Mouse (Mus musculus): Measurements from ENCODE around the gene Rad51c. TPM values are rescaled to one million over a fixed set of nuclear protein-coding genes. Genes with fewer than 3 reads are reported as not detected.
"Not testable (repeated sequence)": the region's sequence is repeated elsewhere in the genome, so short reads cannot be mapped to it uniquely, and the experiment has no call there.

The Rad51c gene
- 5.9 and 6.3 TPM in 2 replicates for polyA plus RNA-seq (2015; fragmentation: Nextera tagmentation; extraction: Ambion mirVana)

DNA sequence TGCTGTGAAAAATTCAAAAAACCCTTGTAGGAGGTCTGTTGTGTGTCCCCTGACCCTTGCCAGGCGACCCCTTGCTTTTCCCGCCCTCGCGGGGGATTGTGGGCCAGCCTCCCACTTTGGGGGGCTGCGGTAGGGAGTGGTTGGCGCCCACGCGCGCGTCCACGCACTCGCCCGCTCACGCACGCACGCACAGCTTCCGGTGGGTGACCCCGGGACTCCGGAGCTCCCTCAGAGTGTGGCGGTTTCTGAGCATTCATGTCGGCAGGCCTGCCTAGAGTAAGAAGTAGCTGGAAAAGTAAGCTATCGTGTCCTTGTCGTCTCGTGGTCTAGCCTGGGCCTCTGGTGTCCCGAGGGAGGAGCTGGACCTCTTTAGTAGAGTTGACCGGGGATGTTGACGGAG is at the start of gene Rad51c, which contains the start of gene Tex14:
Rad51c (minus strand) TSS at position 79 of the 400 bp plus-strand sequence.
Tex14 (plus strand) TSS at position 190 of the 400 bp plus-strand sequence.
- Histone ChIP-seq H3K9me3 (no peaks in the 10 kb centered on the region), H3K36me3 (no peaks in the 10 kb centered on the region), H3K4me1 (replicated peaks) (peaks cover 6% of the 10 kb centered on the region), H3K9ac (replicated peaks) (peak within 1 kb of the TSS; percentile 74), H3K4me2 (replicated peaks) (peak within 1 kb of the TSS; percentile 65), H3K27me3 (no peaks in the 10 kb centered on the region), H3K4me3 (replicated peaks) (peak within 1 kb of the TSS; percentile 55), H3K27ac (peak within 1 kb of the TSS; percentile 92)
- peak; percentile 58 for ATAC-seq
- WGBS, result 78% methylated on average over 27 of the region's 27 CpGs

DNA sequence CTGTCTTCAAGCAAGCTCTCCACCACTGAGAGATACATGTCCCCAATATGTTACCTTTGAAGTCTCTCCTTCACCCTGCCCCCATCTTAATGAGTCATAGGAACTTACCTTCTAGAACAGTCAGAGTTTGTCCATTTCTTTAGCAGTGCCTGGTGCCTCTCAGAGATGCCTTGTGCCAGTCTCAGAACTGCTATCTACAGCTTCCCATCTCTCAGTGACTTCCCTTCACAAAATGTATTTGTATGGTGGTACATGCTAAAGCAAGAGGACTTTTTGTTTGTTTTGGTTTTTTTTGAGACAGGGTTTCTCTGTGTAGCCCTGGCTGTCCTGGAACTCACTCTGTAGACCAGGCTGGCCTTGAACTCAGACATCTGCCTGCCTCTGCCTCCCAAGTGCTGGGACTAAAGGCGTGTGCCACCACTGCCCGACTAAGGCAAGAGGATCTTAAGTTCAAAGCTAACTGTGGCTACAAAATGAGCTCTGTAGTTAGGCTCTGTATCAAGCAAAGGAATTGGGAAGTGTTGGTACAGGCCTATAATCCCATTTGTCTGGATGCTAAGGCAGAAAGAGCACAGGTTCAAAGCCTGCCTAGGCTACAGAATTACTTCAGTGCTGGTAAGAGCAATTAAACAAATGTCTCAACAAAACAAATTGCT is 49.4 kb upstream of the Rad51c start:
- Histone ChIP-seq H3K4me3 (replicated peaks) (no peak overlapping the region), H3K27ac (no peak overlapping the region), H3K4me1 (replicated peaks) (peaks cover 2% of the 10 kb centered on the region; the same call in 1 of the 2 replicates), H3K9ac (replicated peaks) (no peak overlapping the region), H3K27me3 (no peaks in the 10 kb centered on the region), H3K9me3 (no peaks in the 10 kb centered on the region), H3K36me3 (no peaks in the 10 kb centered on the region), H3K4me2 (replicated peaks) (no peak overlapping the region)
- no peak for ATAC-seq
- WGBS, result 78% methylated on average over 2 of the region's 2 CpGs

DNA sequence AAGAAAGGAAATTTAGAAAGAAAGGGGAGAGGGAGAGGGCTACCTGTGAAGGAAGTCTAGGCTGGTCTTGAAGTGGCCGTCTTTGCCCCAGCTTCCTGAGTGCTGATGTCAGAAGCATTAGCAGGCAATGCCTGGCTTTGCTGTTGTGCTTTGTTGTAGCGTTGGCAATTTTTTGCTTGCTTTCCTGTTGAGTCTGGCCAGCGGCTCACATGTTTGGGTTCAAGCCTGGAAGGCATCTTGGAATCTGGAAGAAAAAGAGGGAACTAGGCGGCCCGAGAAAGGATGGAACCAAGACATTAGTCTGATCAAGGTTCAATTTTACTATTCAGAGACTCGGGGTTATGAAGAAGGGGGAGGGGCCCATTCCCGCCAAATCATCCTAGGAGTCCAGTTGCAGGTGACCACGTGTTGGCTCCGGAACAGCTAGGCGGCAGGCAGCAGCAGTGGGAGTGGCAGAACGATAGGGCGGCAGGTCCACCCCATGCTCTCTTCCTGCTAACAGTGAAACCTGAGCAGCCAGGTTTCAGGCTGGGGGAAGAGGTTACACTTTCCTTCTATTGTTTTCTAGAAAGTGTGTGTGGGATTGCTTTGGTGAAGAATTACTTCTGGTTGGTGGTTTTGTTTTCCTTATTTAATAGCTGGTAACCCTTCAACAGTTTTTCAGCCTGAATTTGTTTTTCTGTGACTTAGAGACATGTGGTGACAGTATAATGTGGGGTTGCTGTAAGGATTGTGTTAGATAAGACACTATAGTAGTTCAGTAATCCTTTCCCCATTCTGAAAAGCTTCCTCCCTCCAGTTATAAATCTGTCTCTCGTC is 48.7 kb upstream of the Rad51c start:
- Histone ChIP-seq H3K27me3 (no peaks in the 10 kb centered on the region), H3K4me3 (replicated peaks) (no peak overlapping the region), H3K27ac (no peak overlapping the region), H3K36me3 (no peaks in the 10 kb centered on the region), H3K9ac (replicated peaks) (no peak overlapping the region), H3K9me3 (no peaks in the 10 kb centered on the region), H3K4me1 (replicated peaks) (peaks cover 5% of the 10 kb centered on the region; the same call in 1 of the 2 replicates), H3K4me2 (replicated peaks) (no peak overlapping the region)
- ATAC-seq, result no peak
- WGBS, result 31% methylated on average over 13 of the region's 13 CpGs

DNA sequence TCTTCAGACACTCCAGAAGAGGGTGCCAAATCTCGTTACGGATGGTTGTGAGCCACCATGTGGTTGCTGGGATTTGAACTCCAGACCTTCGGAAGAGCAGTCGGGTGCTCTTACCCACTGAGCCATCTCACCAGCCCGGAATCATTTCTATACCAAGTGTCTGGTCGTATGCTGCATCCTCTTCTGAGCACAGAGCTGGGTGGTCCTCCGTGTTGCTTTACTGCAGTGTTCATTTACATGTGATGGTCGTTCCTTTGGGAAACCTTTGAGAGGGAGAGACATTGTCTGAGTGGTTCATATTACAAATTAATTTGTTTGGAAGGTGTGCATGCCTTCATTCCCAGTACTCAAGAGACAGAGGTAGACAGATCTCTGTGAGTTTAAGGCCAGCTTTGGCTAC is 48.0 kb upstream of the Rad51c start:
- H3K9me3 ChIP-seq; H3K4me3 ChIP-seq (replicated peaks); H3K27me3 ChIP-seq; ATAC-seq; H3K27ac ChIP-seq; H3K4me2 ChIP-seq (replicated peaks); H3K4me1 ChIP-seq (replicated peaks); H3K9ac ChIP-seq (replicated peaks); H3K36me3 ChIP-seq: not testable (repeated sequence)
- WGBS, result 80% methylated on average over 8 of the region's 8 CpGs

DNA sequence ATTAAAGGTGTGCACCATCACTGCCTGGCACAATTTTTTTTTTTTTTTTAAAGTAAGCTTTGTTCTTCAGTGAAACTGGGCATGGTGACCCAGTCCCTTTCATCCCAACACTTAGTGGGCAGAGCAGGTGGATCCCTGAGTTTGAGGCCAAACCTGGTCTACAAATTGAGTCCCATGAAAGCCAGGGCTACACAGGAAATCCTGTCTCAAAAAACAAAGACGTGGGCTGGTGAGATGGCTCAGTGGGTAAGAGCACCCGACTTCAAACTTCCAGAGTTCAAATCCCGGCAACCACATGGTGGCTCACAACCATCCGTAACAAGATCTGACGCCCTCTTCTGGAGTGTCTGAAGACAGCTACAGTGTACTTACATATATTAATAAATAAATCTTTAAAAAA is 45.1 kb upstream of the Rad51c start:
- not testable (repeated sequence) for H3K4me1 ChIP-seq (replicated peaks); H3K36me3 ChIP-seq; H3K4me2 ChIP-seq (replicated peaks); H3K9ac ChIP-seq (replicated peaks); H3K4me3 ChIP-seq (replicated peaks); H3K27me3 ChIP-seq; H3K9me3 ChIP-seq; ATAC-seq; H3K27ac ChIP-seq
- 65% methylated on average over 5 of the region's 5 CpGs for WGBS

DNA sequence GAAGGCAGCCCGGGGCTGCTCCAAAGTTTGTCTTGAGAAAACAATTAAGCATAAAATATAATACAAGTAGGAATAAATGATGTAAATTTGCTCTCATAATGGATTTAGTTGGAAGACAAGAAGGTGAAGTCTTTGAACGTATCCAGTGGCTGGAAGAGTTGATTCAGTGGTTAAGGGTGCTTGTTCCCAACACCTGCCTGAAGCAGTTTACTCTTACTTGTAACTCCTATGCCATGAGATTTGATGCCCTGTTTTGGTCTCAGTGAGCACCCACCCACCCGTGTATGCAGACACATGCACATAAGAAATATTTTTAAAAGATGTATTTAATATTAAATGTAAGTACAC is 44.4 kb upstream of the Rad51c start:
- Histone ChIP-seq H3K27ac (peak overlapping the region; percentile 65), H3K4me1 (replicated peaks) (peaks cover 13% of the 10 kb centered on the region; the same call in 1 of the 2 replicates), H3K27me3 (no peaks in the 10 kb centered on the region), H3K36me3 (no peaks in the 10 kb centered on the region), H3K4me2 (replicated peaks) (no peak overlapping the region), H3K9ac (replicated peaks) (no peak overlapping the region), H3K4me3 (replicated peaks) (no peak overlapping the region), H3K9me3 (no peaks in the 10 kb centered on the region)
- 10% methylated on average over 3 of the region's 3 CpGs for WGBS
- ATAC-seq, result no peak

DNA sequence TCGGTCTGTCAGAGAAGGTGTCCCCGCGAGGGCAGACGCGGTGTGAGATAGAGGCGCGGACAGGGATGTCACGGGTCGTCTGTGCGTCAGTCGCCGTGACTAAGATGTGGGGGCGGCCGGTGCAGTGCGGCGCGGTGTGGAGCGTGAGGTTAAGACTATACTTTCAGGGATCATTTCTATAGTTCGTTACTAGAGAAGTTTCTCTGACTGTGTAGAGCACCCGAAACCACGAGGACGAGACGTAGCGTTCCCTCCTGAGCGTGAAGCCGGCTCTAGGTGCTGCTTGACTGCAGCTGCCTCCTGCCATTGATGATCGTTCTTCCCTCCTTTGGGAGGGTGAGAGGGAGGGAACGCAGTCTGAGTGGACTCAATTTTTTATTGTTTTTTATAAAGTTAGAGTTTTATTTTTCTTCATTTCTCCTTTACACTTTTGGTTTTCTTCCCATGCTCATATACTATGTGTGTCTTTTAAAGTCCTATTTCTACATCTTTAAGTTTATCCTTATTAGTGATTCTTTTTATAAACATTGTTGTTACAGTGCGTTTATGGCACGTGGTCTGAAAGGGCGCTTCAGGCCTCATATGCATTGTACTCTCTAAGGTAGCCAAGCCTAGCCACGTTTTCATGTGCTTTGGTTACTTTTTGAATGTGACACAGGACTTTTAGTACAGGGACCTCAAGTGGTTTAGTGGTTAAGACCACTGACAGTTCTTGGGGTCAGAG is 43.9 kb upstream of the Rad51c start:
- H3K27ac ChIP-seq, result peak overlapping the region; percentile 65
- not testable (repeated sequence) for H3K9ac ChIP-seq (replicated peaks); H3K4me2 ChIP-seq (replicated peaks); H3K36me3 ChIP-seq; H3K4me3 ChIP-seq (replicated peaks); H3K9me3 ChIP-seq; H3K27me3 ChIP-seq
- peaks cover 13% of the 10 kb centered on the region; the same call in 1 of the 2 replicates for H3K4me1 ChIP-seq (replicated peaks)
- peak; percentile 97 for ATAC-seq
- WGBS, result under 1% methylated on average over 5 of the region's 32 CpGs

DNA sequence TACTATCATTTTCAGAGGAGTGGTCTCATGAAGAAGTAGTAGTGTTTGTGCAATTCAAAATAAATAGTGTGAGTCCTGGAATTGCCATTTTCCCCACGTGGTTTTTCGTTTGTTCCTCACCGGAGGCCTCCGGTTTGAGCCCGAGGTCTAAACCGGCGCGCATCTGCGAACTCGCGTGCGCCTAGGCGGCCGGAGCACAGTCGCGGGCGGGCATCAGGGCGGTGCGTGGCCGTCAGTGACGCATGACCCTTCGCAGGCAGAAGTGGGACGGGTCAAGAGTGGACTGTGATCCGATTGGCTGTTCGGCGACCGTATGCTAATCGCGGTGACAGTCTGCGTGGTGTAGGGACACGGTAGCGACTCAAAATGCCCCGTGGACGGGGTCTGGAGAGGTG is 43.3 kb upstream of the Rad51c start:
- peaks cover 13% of the 10 kb centered on the region; the same call in 1 of the 2 replicates for H3K4me1 ChIP-seq (replicated peaks)
- peak overlapping the region; percentile 58 for H3K9ac ChIP-seq (replicated peaks)
- under 1% methylated on average over 34 of the region's 34 CpGs for WGBS
- peak; percentile 97 for ATAC-seq
- peak overlapping the region; percentile 59 for H3K4me2 ChIP-seq (replicated peaks)
- not testable (repeated sequence) for H3K9me3 ChIP-seq, H3K27me3 ChIP-seq, H3K36me3 ChIP-seq
- peak overlapping the region; percentile 67 for H3K27ac ChIP-seq
- H3K4me3 ChIP-seq (replicated peaks), result peak overlapping the region; percentile 35

DNA sequence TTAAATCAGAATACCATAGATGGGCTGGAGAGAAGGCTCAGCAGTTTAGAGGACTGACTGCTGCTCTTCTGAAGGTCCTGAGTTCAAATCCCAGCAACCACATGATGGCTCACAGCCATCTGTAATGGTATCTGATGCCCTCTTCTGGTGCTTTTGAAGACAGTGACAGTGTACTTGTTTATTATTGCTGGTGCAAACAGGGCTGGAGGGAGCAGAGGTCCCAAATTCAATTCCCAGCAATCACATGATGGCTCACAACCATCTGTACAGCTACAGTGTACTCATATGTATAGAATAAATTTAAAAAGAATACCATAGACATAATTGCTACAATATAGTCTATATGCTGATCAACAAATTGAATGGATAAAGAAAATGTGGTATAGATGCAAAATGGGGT is 42.7 kb upstream of the Rad51c start:
- no peaks in the 10 kb centered on the region for H3K9me3 ChIP-seq
- no peaks in the 10 kb centered on the region for H3K36me3 ChIP-seq
- peaks cover 14% of the 10 kb centered on the region; the same call in 1 of the 2 replicates for H3K4me1 ChIP-seq (replicated peaks)
- no peak overlapping the region for H3K9ac ChIP-seq (replicated peaks)
- H3K27me3 ChIP-seq, result no peaks in the 10 kb centered on the region
- no peak overlapping the region; the same call in 1 of the 2 replicates for H3K4me2 ChIP-seq (replicated peaks)
- H3K4me3 ChIP-seq (replicated peaks), result no peak overlapping the region
- ATAC-seq, result no peak
- no peak overlapping the region for H3K27ac ChIP-seq

DNA sequence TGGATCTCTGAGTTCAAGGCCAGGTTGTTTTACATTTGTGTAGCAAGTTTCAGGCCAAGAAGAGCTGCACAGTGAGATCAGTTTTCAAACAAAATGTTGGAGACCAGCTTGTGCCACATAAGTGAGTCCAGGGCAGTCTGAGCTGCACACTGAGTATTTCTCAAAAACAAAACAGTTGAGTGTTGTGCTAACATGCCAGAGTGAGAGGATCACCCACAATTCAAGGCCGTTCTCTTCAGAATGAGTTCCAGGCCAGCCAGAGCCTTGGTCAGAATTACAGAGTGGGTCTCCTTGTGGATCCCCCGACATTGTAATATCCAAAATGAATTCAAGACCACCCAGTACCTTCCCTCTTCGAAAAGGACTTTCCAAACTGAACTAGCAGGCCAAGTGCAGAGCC is 41.4 kb upstream of the Rad51c start:
- no peak overlapping the region for H3K4me3 ChIP-seq (replicated peaks)
- H3K36me3 ChIP-seq, result no peaks in the 10 kb centered on the region
- H3K27me3 ChIP-seq, result 0 out of 2 replicates have a peak, but pooled peaks cover 3% of the 10 kb centered on the region
- ATAC-seq, result no peak
- no peak overlapping the region for H3K27ac ChIP-seq
- H3K9ac ChIP-seq (replicated peaks), result no peak overlapping the region
- no peaks in the 10 kb centered on the region for H3K9me3 ChIP-seq
- 87% methylated on average over 3 of the region's 3 CpGs for WGBS
- H3K4me1 ChIP-seq (replicated peaks), result peaks cover 18% of the 10 kb centered on the region; the same call in 1 of the 2 replicates
- no peak overlapping the region for H3K4me2 ChIP-seq (replicated peaks)

DNA sequence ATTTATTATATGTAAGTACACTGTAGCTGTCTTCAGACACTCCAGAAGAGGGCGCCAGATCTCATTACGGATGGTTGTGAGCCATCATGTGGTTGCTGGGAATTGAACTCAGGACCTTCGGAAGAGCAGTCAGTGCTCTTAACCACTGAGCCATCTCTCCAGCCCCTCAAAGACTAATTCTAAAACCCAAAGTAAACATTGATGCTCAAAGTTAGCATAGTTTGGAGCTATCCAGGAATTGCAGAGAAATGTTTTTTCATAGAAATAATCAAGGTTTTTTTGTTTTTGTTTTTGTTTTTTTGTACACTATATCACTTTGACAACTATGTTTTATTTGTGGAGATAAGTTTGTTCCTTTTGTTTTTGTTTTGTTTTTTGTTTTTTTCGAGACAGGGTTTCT is 40.8 kb upstream of the Rad51c start:
- not testable (repeated sequence) for H3K4me3 ChIP-seq (replicated peaks); H3K27me3 ChIP-seq; H3K4me2 ChIP-seq (replicated peaks); H3K36me3 ChIP-seq; H3K27ac ChIP-seq; H3K9me3 ChIP-seq; H3K9ac ChIP-seq (replicated peaks); ATAC-seq
- 48% methylated on average over 4 of the region's 4 CpGs for WGBS
- H3K4me1 ChIP-seq (replicated peaks), result peaks cover 18% of the 10 kb centered on the region; the same call in 1 of the 2 replicates
